Mouse (Mus musculus) forebrain, embryonic 14.5 days (tissue): Measurements from ENCODE around the gene Scaf1. TPM values are rescaled to one million over a fixed set of nuclear protein-coding genes. Genes with fewer than 3 reads are reported as not detected.

Experiments used
- ATAC-seq: fragments of 200-750 bp; cut with Nextera tagmentation; 2 replicates; pipeline ENCODE4 v1.8.0; 2017; ENCODE audit warnings: mild to moderate bottlenecking, moderate library complexity
- DNase-seq: peaks from one replicate; pipeline ENCODE4 v3.0.0-alpha.2; 2015; ENCODE audit warnings: low spot score
- H3K27ac ChIP-seq: fragments of 300-500 bp; sonication (generic); 2 replicates; pipeline ENCODE4 v1.5.1; 2014; ENCODE audit warnings: low read depth, mild to moderate bottlenecking, control low read depth, low read length, moderate library complexity
- H3K27me3 ChIP-seq: fragments of 300-500 bp; sonication (generic); replicated peaks from 2 replicates; pipeline ENCODE4 v1.6.1; 2014; ENCODE audit warnings: low read length, control low read depth, mixed read lengths; ENCODE audit not compliant: control insufficient read depth, insufficient read depth
- H3K36me3 ChIP-seq: fragments of 300-500 bp; sonication (generic); 2 replicates; pipeline ENCODE4 v1.6.1; 2014; ENCODE audit warnings: low read length, control low read depth; ENCODE audit not compliant: control insufficient read depth, insufficient read depth
- H3K4me1 ChIP-seq: fragments of 300-500 bp; sonication (generic); 2 replicates; pipeline ENCODE4 v1.6.1; 2014; ENCODE audit warnings: antibody characterized with exemption, low read length, control low read depth; ENCODE audit not compliant: control insufficient read depth, insufficient read depth
- H3K4me2 ChIP-seq: fragments of 300-500 bp; sonication (generic); 2 replicates; pipeline ENCODE4 v1.6.1; 2014; ENCODE audit warnings: mild to moderate bottlenecking, control low read depth, low read length
- H3K4me3 ChIP-seq: fragments of 300-500 bp; sonication (generic); 2 replicates; pipeline ENCODE4 v1.5.1; 2014; ENCODE audit warnings: low read depth, low read length, control low read depth
- H3K9ac ChIP-seq: fragments of 300-500 bp; sonication (generic); 2 replicates; pipeline ENCODE4 v1.6.1; 2014; ENCODE audit warnings: mild to moderate bottlenecking, low read length, control low read depth, moderate library complexity
- H3K9me3 ChIP-seq: fragments of 300-500 bp; sonication (generic); replicated peaks from 2 replicates; pipeline ENCODE4 v1.6.1; 2016; ENCODE audit warnings: low read length, control low read depth, mixed read lengths; ENCODE audit not compliant: control insufficient read depth
- WGBS: fragments of 180-500 bp; shearing (Covaris S2); extraction: QIAGEN DNeasy Blood & Tissue Kit; methylation state at CpG from one replicate; pipeline ENCODE4 v1.1.7; 2014; 5-methylcytosine and 5-hydroxymethylcytosine counted together
- polyA plus RNA-seq: library from polyadenylated mRNA; unstranded; fragments of >200 nt; fragmentation: Nextera tagmentation; extraction: Ambion mirVana; gene quantifications from 2 replicates; pipeline ENCODE4 v1.2.1, GENCODE M21; 2014

The Scaf1 gene
- polyA plus RNA-seq, 1 experiment from 2014 or later = 40.5 TPM

GRCm38 (mm10) chr7:45019031-45019571 lies 2.9 kb upstream of the Scaf1 start:
- 45% methylated on average over 8 of the region's 8 CpGs for WGBS
- Histone ChIP-seq H3K4me3 (no peak overlapping the region), H3K9me3 (no peaks in the 10 kb centered on the region), H3K9ac (no peak overlapping the region), H3K4me1 (peaks cover 14% of the 10 kb centered on the region), H3K27me3 (no peaks in the 10 kb centered on the region), H3K4me2 (0 out of 2 replicates have a peak overlapping the region, but pooled peaks have one; percentile 12), H3K27ac (no peak overlapping the region), H3K36me3 (0 out of 2 replicates have a peak, but pooled peaks cover under 1% of the 10 kb centered on the region)
- ATAC-seq = no peak
- DNase-seq = no peak

DNA sequence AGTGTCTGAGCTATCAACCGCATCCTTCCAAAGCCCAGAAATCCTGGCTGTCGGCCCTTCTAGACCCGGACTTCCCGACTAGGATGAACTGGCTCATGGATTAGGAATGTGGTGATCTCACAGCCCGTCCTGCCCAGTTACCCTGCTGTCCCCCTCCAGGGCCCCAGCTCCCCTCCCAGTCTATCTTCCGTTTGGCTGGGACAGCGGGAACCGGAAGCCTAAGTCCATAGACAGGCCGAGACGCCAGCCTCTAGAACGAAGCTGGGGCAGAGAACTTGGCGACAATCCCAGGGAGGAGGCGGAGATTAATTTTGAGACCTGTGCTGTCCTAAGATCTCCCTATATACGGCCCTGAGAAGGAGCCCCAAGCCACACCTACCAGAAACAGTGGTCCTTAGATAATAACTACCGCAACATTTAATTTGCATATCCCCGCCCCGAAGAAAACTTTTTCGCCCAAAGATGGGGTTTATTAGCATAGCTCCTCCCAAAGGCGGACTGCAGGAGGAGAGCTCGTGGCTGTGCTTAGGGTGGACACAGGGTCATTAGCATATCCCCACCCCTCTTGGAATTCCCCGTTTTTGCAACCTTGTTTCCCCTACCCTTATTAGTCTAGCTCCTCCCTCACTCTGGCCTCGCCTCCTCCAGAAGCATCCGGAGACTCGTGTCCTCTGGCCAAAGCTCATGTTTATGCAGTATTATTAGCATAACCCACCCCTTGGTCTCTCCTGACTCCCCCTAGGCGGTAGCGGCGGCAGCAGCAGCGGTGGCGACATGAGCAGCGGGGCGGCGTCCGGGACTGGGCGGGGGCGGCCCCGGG lies 1.3 kb upstream of the Scaf1 start, which contains the start of gene Rras:
Gene Rras (plus strand): TSS at position 720 of the 820 bp plus-strand sequence.
- under 1% methylated on average over 36 of the region's 36 CpGs for WGBS
- H3K4me1 ChIP-seq = peaks cover 14% of the 10 kb centered on the region
- ATAC-seq (peak; percentile 76), DNase-seq (peak; percentile 96)
- peak within 1 kb of the TSS; percentile 95 for H3K4me3 ChIP-seq
- H3K27ac ChIP-seq = peak within 1 kb of the TSS; percentile 85
- peak within 1 kb of the TSS; percentile 65 for H3K4me2 ChIP-seq
- peaks cover 15% of the 10 kb centered on the region for H3K36me3 ChIP-seq
- H3K9me3 ChIP-seq = no peaks in the 10 kb centered on the region
- H3K27me3 ChIP-seq = no peaks in the 10 kb centered on the region
- H3K9ac ChIP-seq = peak within 1 kb of the TSS; percentile 54

DNA sequence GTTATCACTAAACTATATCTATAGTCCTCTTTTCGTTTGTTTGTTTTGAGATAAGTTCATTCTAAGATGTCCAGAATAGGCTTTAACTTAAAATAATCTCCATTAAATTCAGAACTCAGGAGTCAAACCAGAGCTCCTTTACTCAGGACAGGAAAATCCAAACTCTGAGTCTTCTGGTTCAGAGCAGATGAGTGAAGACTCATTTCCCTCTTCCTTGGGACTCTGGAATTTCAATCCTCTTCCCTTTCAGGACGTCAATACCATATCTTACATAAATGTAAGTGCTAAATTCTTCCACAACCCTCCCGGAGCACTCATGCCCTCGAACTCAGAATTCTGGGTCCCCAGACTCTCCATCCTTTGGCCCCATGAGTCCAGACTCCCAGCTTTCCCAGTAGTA lies 598 bp upstream of the Scaf1 start:
- H3K4me3 ChIP-seq = peak overlapping the region; percentile 95
- peak overlapping the region; percentile 85 for H3K27ac ChIP-seq
- DNase-seq (no peak), ATAC-seq (0 out of 2 replicates have a peak, but pooled peaks have one; percentile 0)
- H3K9ac ChIP-seq = peak overlapping the region; percentile 52
- peaks cover 22% of the 10 kb centered on the region for H3K36me3 ChIP-seq
- peak overlapping the region; percentile 65 for H3K4me2 ChIP-seq
- H3K27me3 ChIP-seq = no peaks in the 10 kb centered on the region
- 2% methylated on average over 4 of the region's 4 CpGs for WGBS
- peaks cover 14% of the 10 kb centered on the region for H3K4me1 ChIP-seq
- H3K9me3 ChIP-seq = no peaks in the 10 kb centered on the region

GRCm38 (mm10) chr7:45015344-45015956 lies 713 bp downstream of the Scaf1 start:
- WGBS = 2% methylated on average over 20 of the region's 20 CpGs
- Histone ChIP-seq H3K9me3 (no peaks in the 10 kb centered on the region), H3K4me3 (peak overlapping the region; percentile 95), H3K27ac (peak overlapping the region; percentile 82), H3K27me3 (no peaks in the 10 kb centered on the region), H3K4me2 (peak overlapping the region; percentile 76), H3K4me1 (peaks cover 14% of the 10 kb centered on the region), H3K36me3 (peaks cover 35% of the 10 kb centered on the region), H3K9ac (peak overlapping the region; percentile 92)
- ATAC-seq = no peak
- no peak for DNase-seq

DNA sequence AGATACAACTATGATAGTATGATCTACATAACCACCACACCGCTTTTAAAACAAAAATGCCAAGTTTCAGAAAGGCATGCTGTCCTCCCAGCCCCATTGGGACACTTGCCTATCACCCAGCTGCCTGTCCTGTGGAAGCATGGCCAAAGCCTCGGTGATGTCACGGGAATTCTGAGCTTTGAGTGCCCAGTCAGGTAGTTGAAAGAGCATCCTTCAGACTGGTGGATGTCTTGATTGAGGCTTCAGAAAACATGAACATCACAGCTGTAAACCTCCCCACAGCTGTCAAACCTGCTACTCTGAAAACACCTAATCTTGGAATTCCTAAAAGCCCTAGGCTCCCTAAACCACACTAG lies 2.1 kb downstream of the Scaf1 start:
- WGBS = 94% methylated on average over 3 of the region's 3 CpGs
- H3K9me3 ChIP-seq = no peaks in the 10 kb centered on the region
- ATAC-seq = no peak
- H3K36me3 ChIP-seq = peaks cover 49% of the 10 kb centered on the region
- H3K27ac ChIP-seq = no peak overlapping the region
- no peak overlapping the region for H3K4me3 ChIP-seq
- no peak overlapping the region for H3K4me2 ChIP-seq
- no peaks in the 10 kb centered on the region for H3K27me3 ChIP-seq
- no peak for DNase-seq
- H3K9ac ChIP-seq = peak overlapping the region; percentile 10; the same call in 1 of the 2 replicates
- peaks cover 14% of the 10 kb centered on the region for H3K4me1 ChIP-seq

GRCm38 (mm10) chr7:45013366-45014095 lies 2.6 kb downstream of the Scaf1 start:
- Histone ChIP-seq H3K4me2 (no peak overlapping the region), H3K9ac (peak overlapping the region; percentile 10; the same call in 1 of the 2 replicates), H3K27ac (no peak overlapping the region), H3K4me1 (peaks cover 14% of the 10 kb centered on the region), H3K27me3 (no peaks in the 10 kb centered on the region), H3K4me3 (no peak overlapping the region), H3K9me3 (no peaks in the 10 kb centered on the region), H3K36me3 (peaks cover 54% of the 10 kb centered on the region)
- DNase-seq = no peak
- no peak for ATAC-seq
- WGBS = 96% methylated on average over 16 of the region's 16 CpGs

DNA sequence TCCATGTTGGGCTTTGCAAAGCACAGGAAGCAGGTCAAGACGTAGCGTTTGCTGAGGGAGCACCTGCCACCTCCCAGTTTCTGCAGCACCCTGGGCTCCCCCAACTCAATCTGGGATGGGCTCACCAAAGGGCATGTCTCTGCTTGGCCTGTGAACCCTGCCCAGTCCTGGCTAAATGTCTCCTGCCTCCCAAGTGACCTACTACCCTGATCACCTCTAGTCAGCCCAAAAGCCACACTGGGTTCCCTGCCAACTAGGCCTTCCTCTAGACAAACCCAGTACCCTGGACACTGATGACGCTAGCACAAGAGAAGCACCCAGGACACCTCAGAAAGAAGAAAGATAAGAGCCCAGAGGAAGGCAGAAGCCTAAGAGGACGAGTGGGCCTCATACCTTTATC lies 3.3 kb downstream of the Scaf1 start:
- Histone ChIP-seq H3K9me3 (no peaks in the 10 kb centered on the region), H3K4me3 (no peak overlapping the region), H3K27me3 (no peaks in the 10 kb centered on the region), H3K4me2 (no peak overlapping the region), H3K9ac (no peak overlapping the region), H3K27ac (no peak overlapping the region), H3K4me1 (peaks cover 14% of the 10 kb centered on the region), H3K36me3 (peaks cover 61% of the 10 kb centered on the region)
- no peak for ATAC-seq
- DNase-seq = no peak
- 87% methylated on average over 4 of the region's 4 CpGs for WGBS

DNA sequence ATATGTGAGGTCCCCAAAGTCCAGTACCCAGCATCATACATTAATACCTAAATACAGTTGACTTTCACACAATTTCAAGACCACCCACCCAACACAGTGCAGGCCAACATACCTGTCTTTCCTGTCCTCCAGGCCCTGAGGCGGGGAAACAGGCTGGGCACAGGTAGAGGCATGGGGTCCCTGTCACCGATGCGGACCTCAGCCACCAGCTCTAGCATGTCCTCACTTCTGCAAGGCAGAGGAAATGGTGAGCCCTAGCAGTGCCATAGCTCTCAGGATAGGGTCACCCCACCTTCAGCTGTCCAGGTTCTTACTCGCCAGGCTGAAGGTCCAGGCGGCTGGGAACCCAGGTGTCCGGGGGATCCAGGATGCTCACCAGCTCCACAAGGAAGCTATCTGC lies 4.2 kb downstream of the Scaf1 start:
- H3K4me3 ChIP-seq = no peak overlapping the region
- no peak for ATAC-seq

More for the DNA sequence above, 4.2 kb downstream of the Scaf1 start:
- Histone ChIP-seq H3K27ac (no peak overlapping the region), H3K4me2 (no peak overlapping the region), H3K36me3 (peaks cover 69% of the 10 kb centered on the region), H3K4me1 (peaks cover 10% of the 10 kb centered on the region), H3K9me3 (no peaks in the 10 kb centered on the region), H3K27me3 (no peaks in the 10 kb centered on the region), H3K9ac (no peak overlapping the region)
- over 99% methylated on average over 6 of the region's 6 CpGs for WGBS
- no peak for DNase-seq
